Mouse (Mus musculus) ovary, postnatal 10 days (tissue): ENCODE data around the gene Prpf31.

ENCODE experiments used
- DNase-seq: peaks from one replicate; pipeline ENCODE4 v3.0.0; 2022; ENCODE audit warnings: low spot score

Prpf31 gene

GRCm38 (mm10) chr7:3685400-3686187, 55.8 kb downstream of the Prpf31 start:
- DNase-seq = no peak

DNA sequence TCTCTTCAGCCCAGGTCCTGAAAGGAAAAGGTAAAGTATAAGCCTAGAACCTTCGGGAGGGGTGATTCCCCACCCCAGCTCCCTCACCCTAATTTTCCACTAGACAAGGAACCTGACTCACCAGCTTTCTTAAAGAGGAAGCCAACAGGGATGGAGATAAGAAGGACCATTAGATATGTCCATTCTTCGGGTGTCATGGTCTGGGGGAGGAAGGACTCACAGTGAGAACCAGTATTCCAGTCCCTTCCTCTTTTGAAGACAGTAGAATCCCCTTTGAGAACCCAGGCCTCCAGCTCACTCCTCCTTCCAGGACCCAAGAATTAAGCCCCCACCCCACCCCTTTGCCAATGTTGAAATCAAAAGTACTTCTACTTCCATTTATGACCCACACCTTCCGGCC, 62.1 kb downstream of the Prpf31 start:
- no peak for DNase-seq
